Mouse (Mus musculus): ENCODE measurements at regions not wholly inside any gene's neighbourhood (a gene's known extent, or its start where the extent isn't known, plus 50 kb on each side); places are given as distances from the start of the nearest gene placed in this dataset.
A peak's percentile ranks its signal among the peaks of the same experiment; 100 is the strongest.
"Not testable (repeated sequence)": the region's sequence is repeated elsewhere in the genome, so short reads cannot be mapped to it uniquely, and the experiment has no call there.

- not testable (repeated sequence) for H3K27ac ChIP-seq (ENCODE audit: insufficient read depth, low read length); H3K27me3 ChIP-seq (ENCODE audit: control insufficient read depth, insufficient read depth, low read length); H3K4me1 ChIP-seq (ENCODE audit: control insufficient read depth, insufficient read depth, low read length); H3K4me3 ChIP-seq (replicated peaks; ENCODE audit: insufficient read depth, low read depth, low read length); DNase-seq
- 83% methylated on average over 3 of the region's 3 CpGs for WGBS
Observed at GRCm38 (mm10) chr13:61805300-61805699, 235.4 kb upstream of the Cts3 start.

GRCm38 (mm10) chr13:61804168-61804874 is 234.4 kb upstream of the Cts3 start:
- WGBS = 4% methylated on average over 19 of the region's 19 CpGs
- H3K27ac ChIP-seq (ENCODE audit: insufficient read depth, low read length) = not testable (repeated sequence)

GRCm38 (mm10) chr13:61803763-61804162 is 233.8 kb upstream of the Cts3 start:
- DNase-seq; H3K4me3 ChIP-seq (replicated peaks; ENCODE audit: insufficient read depth, low read depth, low read length); H3K27ac ChIP-seq (ENCODE audit: insufficient read depth, low read length); H3K4me1 ChIP-seq (ENCODE audit: control insufficient read depth, insufficient read depth, low read length); H3K27me3 ChIP-seq (ENCODE audit: control insufficient read depth, insufficient read depth, low read length): not testable (repeated sequence)
- WGBS = 22% methylated on average over 5 of the region's 5 CpGs

More at GRCm38 (mm10) chr13:61804168-61804874, 234.4 kb upstream of the Cts3 start:
- H3K4me1 ChIP-seq (ENCODE audit: control insufficient read depth, insufficient read depth, low read length); H3K27me3 ChIP-seq (ENCODE audit: control insufficient read depth, insufficient read depth, low read length); H3K4me3 ChIP-seq (replicated peaks; ENCODE audit: insufficient read depth, low read depth, low read length): not testable (repeated sequence)
- DNase-seq = peak; percentile 5 to 6

GRCm38 (mm10) chr13:61763457-61763856 is 193.5 kb upstream of the Cts3 start:
- not testable (repeated sequence) for H3K27ac ChIP-seq (ENCODE audit: insufficient read depth, low read length); H3K4me1 ChIP-seq (ENCODE audit: control insufficient read depth, insufficient read depth, low read length); H3K4me3 ChIP-seq (replicated peaks; ENCODE audit: insufficient read depth, low read depth, low read length); H3K27me3 ChIP-seq (ENCODE audit: control insufficient read depth, insufficient read depth, low read length); DNase-seq
- 95% methylated on average over 1 of the region's 1 CpGs for WGBS

Measured in cerebellum, adult 2 months (tissue).